Mouse (Mus musculus): ENCODE measurements at regions not wholly inside any gene's neighbourhood (a gene's known extent, or its start where the extent isn't known, plus 50 kb on each side); places are given as distances from the start of the nearest gene placed in this dataset.

GRCm38 (mm10) chr15:36945309-36945708, 62.3 kb downstream of the Zfp706 start:
- DNase-seq, result no peak

GRCm38 (mm10) chr15:36944556-36945171, 62.9 kb downstream of the Zfp706 start:
- DNase-seq, result no peak

GRCm38 (mm10) chr15:36943492-36944112, 64.0 kb downstream of the Zfp706 start:
- DNase-seq, result peak in 1 of 2 experiments; percentile 51

- DNase-seq, result peak; percentile 67 to 76
Observed at GRCm38 (mm10) chr15:36942261-36942660, 65.3 kb downstream of the Zfp706 start.

DNA sequence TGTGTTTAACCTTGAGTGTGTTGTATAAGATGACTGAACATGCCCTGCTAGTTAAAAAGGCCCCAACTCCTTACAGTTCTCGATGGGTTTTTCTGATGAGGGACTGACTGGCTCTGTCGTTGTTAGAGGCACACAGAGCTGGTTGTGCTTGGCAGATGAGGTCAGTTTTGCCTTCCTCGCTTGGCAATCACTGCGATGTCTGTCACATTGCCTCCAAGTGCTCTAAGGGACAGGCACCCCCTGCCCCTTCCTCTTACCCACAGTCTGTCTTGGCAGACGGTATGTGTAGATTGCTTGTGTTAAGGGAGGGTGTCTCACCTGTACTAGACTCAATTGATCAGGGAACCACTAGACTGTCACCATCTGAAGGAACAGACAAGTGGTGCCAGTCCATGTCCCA, 65.8 kb downstream of the Zfp706 start:
- no peak for DNase-seq

GRCm38 (mm10) chr15:36939608-36940007, 68.0 kb downstream of the Zfp706 start:
- DNase-seq, result no peak

DNA sequence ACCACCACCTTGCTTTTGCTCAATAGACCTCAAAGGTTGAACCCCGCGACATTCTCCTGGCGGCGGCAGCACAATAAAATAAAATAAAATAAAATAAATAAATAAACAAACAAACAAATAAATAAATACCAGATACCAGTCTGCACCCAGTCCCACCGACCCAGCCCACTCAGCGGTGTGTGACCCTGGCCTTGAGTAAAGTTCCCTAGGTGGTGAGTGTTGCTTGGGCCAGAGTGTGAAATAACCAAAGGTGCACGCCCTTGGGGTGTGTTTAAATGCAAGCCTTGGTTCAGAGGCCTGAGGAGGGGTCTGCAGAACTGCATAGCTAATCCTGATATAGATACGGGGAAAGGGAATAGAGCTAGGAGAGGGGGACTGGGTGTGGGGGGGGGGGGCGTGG, 68.4 kb downstream of the Zfp706 start:
- DNase-seq, result peak in 1 of 2 experiments; percentile 35

DNA sequence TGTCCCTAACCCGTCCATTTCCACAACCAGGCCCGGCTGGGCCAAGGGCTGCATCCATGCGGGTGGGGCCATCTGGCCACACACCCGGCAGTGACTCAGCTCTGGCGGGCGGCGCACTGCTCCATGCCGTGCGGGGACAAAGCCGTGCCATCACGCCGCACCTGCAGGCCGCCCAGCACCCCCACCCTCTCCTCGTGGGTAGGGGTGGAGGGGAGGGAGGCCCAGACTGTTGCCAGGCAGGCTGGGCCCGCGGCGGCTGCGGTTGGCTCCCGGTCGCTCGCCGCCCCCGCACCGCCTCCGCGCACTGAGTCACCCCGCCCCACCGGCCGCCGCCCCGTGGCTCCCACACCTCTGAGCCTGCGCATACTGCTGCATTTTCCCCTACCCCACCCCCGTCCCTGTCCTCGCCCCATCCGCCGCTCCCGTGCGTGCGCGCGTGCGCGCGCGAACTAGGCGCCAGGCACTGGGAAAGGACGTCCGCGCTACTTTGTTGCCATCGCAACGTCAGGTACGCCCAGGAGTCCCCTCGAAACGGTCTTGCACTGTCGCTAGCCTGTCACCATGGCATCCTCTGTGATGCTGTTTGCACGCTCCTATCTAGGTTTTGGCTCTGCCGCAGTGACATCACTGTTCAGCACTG, 68.9 kb downstream of the Zfp706 start:
- peak; percentile 96 to 98 for DNase-seq

DNA sequence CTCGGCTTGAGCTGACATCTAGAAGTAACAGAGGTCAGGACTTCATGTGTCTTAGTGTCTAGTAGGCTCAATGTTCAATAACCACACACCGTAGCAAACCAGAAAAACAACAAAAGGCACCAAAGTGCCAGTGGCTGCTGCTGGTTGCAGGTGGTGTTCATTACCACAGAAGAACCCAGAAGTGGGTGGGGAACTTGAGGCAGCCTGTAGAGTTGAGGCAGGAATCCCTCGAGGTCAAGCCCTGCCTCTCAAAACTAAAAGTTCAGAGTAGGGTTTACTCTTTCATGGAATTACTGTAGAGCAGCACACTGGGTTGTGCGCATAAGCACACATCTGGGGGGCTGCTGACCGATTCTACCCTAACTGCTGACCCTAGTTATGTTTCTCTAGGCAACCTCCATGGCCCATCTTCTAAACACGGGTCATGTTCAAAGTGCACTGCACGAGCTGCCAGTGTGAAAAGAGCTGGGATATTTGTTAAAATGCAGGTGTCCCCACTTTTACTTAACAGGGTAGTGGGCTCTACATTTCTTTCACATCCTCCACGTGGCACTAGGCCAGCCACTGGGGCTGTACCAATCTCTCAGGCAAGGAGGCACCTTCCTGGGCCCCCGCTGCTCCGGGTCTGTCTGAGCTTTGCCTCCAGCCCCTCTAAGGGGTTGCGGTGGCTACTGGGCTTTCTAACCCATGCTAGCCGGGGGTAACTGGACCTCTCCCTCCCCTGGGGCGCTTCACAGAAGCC, 69.6 kb downstream of the Zfp706 start:
- no peak for DNase-seq

DNA sequence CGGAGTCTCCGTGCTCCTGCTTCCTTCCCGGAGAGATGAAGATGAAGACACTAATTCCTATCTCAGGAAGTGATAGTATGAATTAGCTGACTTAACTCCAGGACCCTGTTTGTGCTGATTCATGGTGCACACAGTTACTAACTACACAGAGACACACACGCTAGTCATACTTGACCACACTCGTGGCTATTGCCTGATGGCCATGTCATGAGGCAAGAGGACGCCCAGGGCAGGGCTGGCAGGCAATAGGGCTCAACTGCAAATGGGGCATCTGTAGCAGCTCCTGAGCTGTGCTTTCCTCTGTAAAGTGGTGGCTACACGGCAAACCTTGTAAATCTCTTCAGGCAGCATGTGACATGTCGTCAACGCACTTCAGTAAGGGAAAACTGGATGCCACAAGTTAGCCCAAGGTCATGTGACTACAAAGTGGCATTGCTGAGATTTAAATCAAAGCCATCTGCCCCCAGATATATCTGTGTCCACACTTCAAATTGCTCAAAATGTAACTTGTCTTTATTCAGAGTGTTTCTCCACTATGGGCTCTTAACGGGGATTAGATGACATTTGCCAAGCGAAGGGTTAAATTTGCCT, 70.4 kb downstream of the Zfp706 start:
- DNase-seq, result no peak

- DNase-seq, result no peak
Observed at GRCm38 (mm10) chr15:36934801-36935200, 72.8 kb downstream of the Zfp706 start.

- DNase-seq, result no peak
Observed at GRCm38 (mm10) chr15:36933581-36933991, 74.0 kb downstream of the Zfp706 start.

DNA sequence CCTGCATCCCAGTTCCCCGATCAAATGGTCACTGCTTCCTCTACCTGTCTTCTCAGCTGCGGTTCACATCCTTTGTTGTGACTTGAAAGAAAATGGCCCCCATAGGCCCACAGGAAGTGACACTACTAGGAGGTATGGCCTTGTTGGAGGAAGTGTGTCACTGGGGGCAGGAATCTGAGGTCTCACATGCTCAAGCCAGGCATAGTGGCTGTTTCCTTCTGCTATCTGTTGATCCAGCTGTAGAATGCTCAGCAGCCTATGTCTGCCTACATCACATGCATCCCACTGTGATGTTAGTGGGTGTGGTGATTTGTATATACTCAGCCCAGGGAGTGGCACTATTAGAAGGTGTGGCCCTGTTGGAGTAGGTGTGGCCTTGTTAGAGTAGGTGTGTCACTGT, 76.1 kb downstream of the Zfp706 start:
- DNase-seq, result no peak

GRCm38 (mm10) chr15:36930433-36930832, 77.1 kb downstream of the Zfp706 start:
- DNase-seq, result no peak

GRCm38 (mm10) chr15:36929786-36930185, 77.8 kb downstream of the Zfp706 start:
- no peak for DNase-seq

GRCm38 (mm10) chr15:36929088-36929487, 78.5 kb downstream of the Zfp706 start:
- DNase-seq, result no peak

GRCm38 (mm10) chr15:36928678-36929077, 78.9 kb downstream of the Zfp706 start:
- no peak for DNase-seq

DNA sequence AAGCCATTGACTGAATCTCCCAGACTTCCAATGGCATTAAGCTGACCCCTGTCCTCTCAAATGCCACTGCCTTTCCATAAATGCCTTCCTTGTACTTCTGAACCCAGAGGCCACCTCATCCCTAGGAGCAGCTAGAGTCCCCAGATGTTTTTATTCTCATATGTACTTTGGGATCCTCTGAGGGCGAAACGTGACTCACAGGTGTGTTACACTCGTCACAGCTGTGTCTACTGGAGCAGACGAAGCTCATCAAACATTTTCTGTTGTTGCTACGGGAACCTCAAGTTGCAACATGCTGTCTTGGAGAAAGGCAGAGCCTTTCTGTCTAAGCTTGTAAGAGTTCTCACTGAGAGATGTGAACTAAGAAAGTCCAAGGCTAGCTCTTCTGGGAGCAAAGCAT, 80.1 kb downstream of the Zfp706 start:
- no peak for DNase-seq

DNA sequence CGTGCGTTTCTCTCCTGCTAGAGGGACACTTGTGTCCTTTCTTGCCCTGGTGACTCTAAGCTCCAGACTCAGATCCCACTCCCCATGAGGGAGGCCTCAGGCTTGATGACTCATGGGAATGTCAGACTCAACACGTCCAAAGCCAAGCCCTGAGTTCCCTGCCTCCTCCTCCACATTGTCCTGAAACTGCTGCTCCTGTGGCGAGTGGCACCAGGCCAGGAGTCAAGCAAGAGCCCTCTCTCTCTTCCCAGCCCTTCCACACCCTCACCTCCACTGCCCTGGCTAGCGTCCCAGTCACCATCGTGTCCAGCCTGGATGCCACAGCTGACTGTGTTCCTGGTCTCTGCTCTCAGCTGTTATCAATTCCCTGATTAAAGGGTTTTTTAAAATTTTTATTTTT, 83.4 kb downstream of the Zfp706 start:
- peak; percentile 77 to 79 for DNase-seq

GRCm38 (mm10) chr15:36921384-36921783, 86.2 kb downstream of the Zfp706 start:
- DNase-seq, result no peak

- no peak for DNase-seq
Observed at GRCm38 (mm10) chr15:36920886-36921285, 86.7 kb downstream of the Zfp706 start.

DNA sequence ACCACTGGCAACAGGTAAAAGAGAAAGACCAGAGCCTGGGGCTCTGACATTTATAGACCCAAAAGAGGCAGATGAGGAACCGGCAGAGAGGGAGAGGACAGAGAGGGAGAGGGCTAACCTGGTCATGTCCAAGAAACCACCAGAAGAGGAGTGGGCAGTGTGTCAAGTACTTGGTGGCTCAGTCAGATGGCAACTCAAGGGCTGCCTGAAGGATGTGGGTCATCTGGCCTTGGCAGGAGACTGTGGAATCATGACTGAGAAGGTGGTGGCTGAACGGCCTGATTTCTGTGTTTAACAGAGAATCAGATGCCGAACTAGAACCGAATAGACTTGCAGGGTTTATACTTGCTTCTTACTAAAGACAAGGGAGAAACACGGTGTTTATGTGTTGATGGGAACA, 87.9 kb downstream of the Zfp706 start:
- DNase-seq, result peak; percentile 26 to 39

- DNase-seq, result no peak
Observed at GRCm38 (mm10) chr15:36919209-36919608, 88.4 kb downstream of the Zfp706 start.

Measured in cerebellum, adult 18-20 months (tissue).